ENCODE assay signal across 8 mouse cellular contexts in the genomic region with DNA sequence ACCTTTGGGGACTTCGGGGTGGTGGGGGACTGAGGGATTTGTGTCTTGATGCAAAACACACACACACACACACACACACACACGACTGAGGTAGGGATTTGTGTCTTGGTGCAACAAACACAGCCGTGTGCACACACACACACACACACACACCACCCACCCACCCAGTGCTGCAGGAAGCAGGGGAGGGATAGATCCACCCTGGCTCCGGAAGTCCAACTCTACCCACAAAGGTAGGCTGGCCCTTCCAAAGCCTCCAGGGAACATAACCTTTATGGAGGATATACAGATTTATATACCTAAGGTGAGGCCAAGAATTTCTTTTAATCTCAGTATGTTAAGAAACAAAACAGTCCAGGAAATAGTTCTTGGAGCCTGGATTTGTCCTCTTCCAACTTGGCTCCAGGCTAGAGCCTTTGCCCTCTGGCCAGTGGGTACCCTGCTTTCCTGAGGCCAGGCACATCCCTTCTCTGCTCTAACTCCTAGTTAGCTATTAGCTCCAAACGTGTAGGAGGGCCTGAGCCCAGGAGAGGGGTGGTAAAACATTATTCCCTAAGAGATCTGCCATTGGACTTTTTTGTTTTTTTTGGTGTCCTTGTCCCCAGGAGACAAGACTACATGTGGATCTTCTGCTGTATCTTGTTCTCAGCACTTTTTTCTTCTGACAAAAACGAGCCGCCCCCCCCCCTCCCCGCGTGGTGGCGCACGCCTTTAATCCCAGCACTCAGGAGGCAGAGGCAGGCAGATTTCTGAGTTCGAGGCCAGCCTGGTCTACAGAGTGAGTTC. TPM values are rescaled to one million over a fixed set of nuclear protein-coding genes. Genes with fewer than 3 reads are reported as not detected.
DNase-seq lines count a peak whose midpoint lies in the region; ATAC-seq and TF ChIP-seq lines count a peak whose summit lies in the region.

No protein-coding gene starts in this region.

- H3K27me3 ChIP-seq in heart, embryonic 12.5 days (replicated peaks) = no peaks in the 10 kb centered on the region
- no peaks in the 10 kb centered on the region for H3K27me3 ChIP-seq in intestine, embryonic 15.5 days (replicated peaks)
- no peaks in the 10 kb centered on the region for H3K27me3 ChIP-seq in liver, postnatal 0 days (ENCODE audit: insufficient read depth, low read length)

- TF ChIP-seq EP300 in liver, postnatal 0 days (IDR thresholded peaks at IDR 0.05; ENCODE audit: low read depth) = no peak

- H3K9ac ChIP-seq in heart, embryonic 12.5 days = peak overlapping the region; percentile 93
- H3K9ac ChIP-seq in intestine, embryonic 15.5 days = peak overlapping the region; percentile 88
- H3K9ac ChIP-seq in liver, postnatal 0 days (replicated peaks) = peak overlapping the region; percentile 95

- no peak for ATAC-seq in heart, embryonic 12.5 days (ENCODE audit: insufficient number of reproducible peaks, low FRiP score)
- no peak for ATAC-seq in intestine, embryonic 15.5 days
- ATAC-seq in liver, postnatal 0 days = no peak
- no peak for ATAC-seq in cerebellum, adult (ENCODE audit: insufficient number of reproducible peaks, low FRiP score, low TSS enrichment)

- peak overlapping the region; percentile 90 for H3K4me3 ChIP-seq in heart, embryonic 12.5 days
- H3K4me3 ChIP-seq in bone marrow macrophage, adult 2 months (ENCODE audit: insufficient read depth, low read length) = peak overlapping the region; percentile 93
- H3K4me3 ChIP-seq in intestine, embryonic 15.5 days (replicated peaks) = peak overlapping the region; percentile 73
- H3K4me3 ChIP-seq in liver, postnatal 0 days (ENCODE audit: low read depth, low read length) = peak overlapping the region; percentile 85

- no peaks in the 10 kb centered on the region for H3K9me3 ChIP-seq in heart, embryonic 12.5 days (replicated peaks)
- no peaks in the 10 kb centered on the region for H3K9me3 ChIP-seq in intestine, embryonic 15.5 days
- H3K9me3 ChIP-seq in liver, postnatal 0 days (ENCODE audit: low read length) = no peaks in the 10 kb centered on the region

- peak overlapping the region; percentile 90 for H3K4me2 ChIP-seq in heart, embryonic 12.5 days
- peak overlapping the region; percentile 71 for H3K4me2 ChIP-seq in intestine, embryonic 15.5 days (replicated peaks)
- peak overlapping the region; percentile 90 for H3K4me2 ChIP-seq in liver, postnatal 0 days (ENCODE audit: low read depth, low read length)

- H3K4me1 ChIP-seq in heart, embryonic 12.5 days (replicated peaks) = peaks cover 55% of the 10 kb centered on the region
- H3K4me1 ChIP-seq in bone marrow macrophage, adult 2 months (ENCODE audit: control insufficient read depth, insufficient read depth, low read length) = peaks cover 23% of the 10 kb centered on the region
- peaks cover 32% of the 10 kb centered on the region for H3K4me1 ChIP-seq in intestine, embryonic 15.5 days (replicated peaks)
- peaks cover 45% of the 10 kb centered on the region for H3K4me1 ChIP-seq in liver, postnatal 0 days (ENCODE audit: insufficient read depth)

- DNase-seq in heart, postnatal 4 days = no peak
- no peak for DNase-seq in liver, postnatal 0 days
- DNase-seq in urinary bladder, postnatal 10 days (ENCODE audit: low spot score) = no peak
- no peak for DNase-seq in adrenal gland, adult 18-20 months (ENCODE audit: low spot score in 2 of 2)

- peaks cover 35% of the 10 kb centered on the region for H3K36me3 ChIP-seq in heart, embryonic 12.5 days
- H3K36me3 ChIP-seq in intestine, embryonic 15.5 days = peaks cover 23% of the 10 kb centered on the region
- peaks cover 37% of the 10 kb centered on the region for H3K36me3 ChIP-seq in liver, postnatal 0 days (replicated peaks; ENCODE audit: insufficient read depth, low read length)

- no peak for TF ChIP-seq CTCF in bone marrow macrophage, adult 2 months (IDR thresholded peaks at IDR 0.05; ENCODE audit: low read depth, low read length)
- no peak for TF ChIP-seq CTCF in liver, postnatal 0 days (IDR thresholded peaks at IDR 0.05; ENCODE audit: low read depth)

- peak overlapping the region; percentile 92 for H3K27ac ChIP-seq in heart, embryonic 12.5 days (ENCODE audit: poor library complexity, severe bottlenecking)
- peak overlapping the region; percentile 86 for H3K27ac ChIP-seq in bone marrow macrophage, adult 2 months (ENCODE audit: insufficient read depth, low read depth, low read length)
- peak overlapping the region; percentile 94 for H3K27ac ChIP-seq in intestine, embryonic 15.5 days
- peak overlapping the region; percentile 98 for H3K27ac ChIP-seq in liver, postnatal 0 days (ENCODE audit: low read depth)

- no peak for TF ChIP-seq POLR2A in bone marrow macrophage, adult 2 months (IDR thresholded peaks at IDR 0.05; ENCODE audit: borderline replicate concordance, low read depth, low read length)

- 40% methylated on average over 12 of the region's 12 CpGs for WGBS in heart, embryonic 12.5 days
- WGBS in intestine, embryonic 15.5 days = 43% methylated on average over 12 of the region's 12 CpGs
- WGBS in liver, postnatal 0 days (ENCODE audit: insufficient replicate concordance) = 42% methylated on average over 12 of the region's 12 CpGs

RNA-seq across cellular contexts. Expression of gene Ubald2, which starts 1.3 kb away (rescaled TPM):
- 33.7 and 34.2 TPM in 2 replicates for polyA plus RNA-seq in heart, embryonic 12.5 days (2016; fragmentation: Nextera tagmentation; extraction: Ambion mirVana)
- total RNA-seq in heart, postnatal 4 days (2021) = 10 to 100 TPM; 52.8 to 55.5 TPM
- polyA plus RNA-seq in bone marrow macrophage, adult 2 months (2012; ENCODE audit: insufficient read depth, insufficient read length, missing spikeins) = 123 and 152 TPM in 2 replicates
- polyA plus RNA-seq in intestine, embryonic 15.5 days (2015; fragmentation: Nextera tagmentation; extraction: Ambion mirVana) = 48.8 and 50.7 TPM in 2 replicates
- 29.2 and 29.8 TPM in 2 replicates for polyA plus RNA-seq in liver, postnatal 0 days (2015; fragmentation: Nextera tagmentation; extraction: Ambion mirVana)
- total RNA-seq in adrenal gland, adult 18-20 months (2021) = 10 to 100 TPM; 19.1 to 22.5 TPM

RNA-seq across cellular contexts. Expression of gene Rnf157, which starts 22.3 kb away (rescaled TPM):
- polyA plus RNA-seq in heart, embryonic 12.5 days (2016; fragmentation: Nextera tagmentation; extraction: Ambion mirVana) = 11.0 and 12.3 TPM in 2 replicates
- total RNA-seq in heart, postnatal 4 days (2021) = 10 to 100 TPM; 11.9 to 12.4 TPM
- 12.3 and 12.4 TPM in 2 replicates for polyA plus RNA-seq in bone marrow macrophage, adult 2 months (2012; ENCODE audit: insufficient read depth, insufficient read length, missing spikeins)
- 16.4 and 18.2 TPM in 2 replicates for polyA plus RNA-seq in intestine, embryonic 15.5 days (2015; fragmentation: Nextera tagmentation; extraction: Ambion mirVana)
- polyA plus RNA-seq in liver, postnatal 0 days (2015; fragmentation: Nextera tagmentation; extraction: Ambion mirVana) = 1.5 and 2.2 TPM in 2 replicates
- total RNA-seq in adrenal gland, adult 18-20 months (2021) = 1 to 10 TPM; 3.7 to 6.8 TPM

RNA-seq across cellular contexts. Expression of gene Qrich2, which starts 30.9 kb away (rescaled TPM):
- not detected in 2 replicates for polyA plus RNA-seq in heart, embryonic 12.5 days (2016; fragmentation: Nextera tagmentation; extraction: Ambion mirVana)
- total RNA-seq in heart, postnatal 4 days (2021) = under 1 TPM in 1 of 2 experiments, not detected in 1; 0.05 TPM
- polyA plus RNA-seq in bone marrow macrophage, adult 2 months (2012; ENCODE audit: insufficient read depth, insufficient read length, missing spikeins) = not detected in 2 replicates
- polyA plus RNA-seq in intestine, embryonic 15.5 days (2015; fragmentation: Nextera tagmentation; extraction: Ambion mirVana) = 0.30 TPM in 1 of 2 replicates, not detected in the other
- polyA plus RNA-seq in liver, postnatal 0 days (2015; fragmentation: Nextera tagmentation; extraction: Ambion mirVana) = 0.06 TPM in 1 of 2 replicates, not detected in the other
- total RNA-seq in adrenal gland, adult 18-20 months (2021) = not detected

RNA-seq across cellular contexts. Expression of gene Prpsap1, which starts 58.8 kb away (rescaled TPM):
- polyA plus RNA-seq in heart, embryonic 12.5 days (2016; fragmentation: Nextera tagmentation; extraction: Ambion mirVana) = 94.8 and 96.8 TPM in 2 replicates
- total RNA-seq in heart, postnatal 4 days (2021) = 10 to 100 TPM; 53.6 to 55.5 TPM
- polyA plus RNA-seq in bone marrow macrophage, adult 2 months (2012; ENCODE audit: insufficient read depth, insufficient read length, missing spikeins) = 50.8 and 54.5 TPM in 2 replicates
- 210 and 225 TPM in 2 replicates for polyA plus RNA-seq in intestine, embryonic 15.5 days (2015; fragmentation: Nextera tagmentation; extraction: Ambion mirVana)
- 64.4 and 67.4 TPM in 2 replicates for polyA plus RNA-seq in liver, postnatal 0 days (2015; fragmentation: Nextera tagmentation; extraction: Ambion mirVana)
- total RNA-seq in adrenal gland, adult 18-20 months (2021) = 100 to 1,000 TPM in 1 of 2 experiments, 10 to 100 TPM in 1; 67.7 to 102 TPM
